Mouse (Mus musculus): ENCODE results near the gene BC030867. TPM values are rescaled to one million over a fixed set of nuclear protein-coding genes. Genes with fewer than 3 reads are reported as not detected.

Gene BC030867
- polyA plus RNA-seq, 1 experiment from 2014 or later, result 5.5 TPM

DNA sequence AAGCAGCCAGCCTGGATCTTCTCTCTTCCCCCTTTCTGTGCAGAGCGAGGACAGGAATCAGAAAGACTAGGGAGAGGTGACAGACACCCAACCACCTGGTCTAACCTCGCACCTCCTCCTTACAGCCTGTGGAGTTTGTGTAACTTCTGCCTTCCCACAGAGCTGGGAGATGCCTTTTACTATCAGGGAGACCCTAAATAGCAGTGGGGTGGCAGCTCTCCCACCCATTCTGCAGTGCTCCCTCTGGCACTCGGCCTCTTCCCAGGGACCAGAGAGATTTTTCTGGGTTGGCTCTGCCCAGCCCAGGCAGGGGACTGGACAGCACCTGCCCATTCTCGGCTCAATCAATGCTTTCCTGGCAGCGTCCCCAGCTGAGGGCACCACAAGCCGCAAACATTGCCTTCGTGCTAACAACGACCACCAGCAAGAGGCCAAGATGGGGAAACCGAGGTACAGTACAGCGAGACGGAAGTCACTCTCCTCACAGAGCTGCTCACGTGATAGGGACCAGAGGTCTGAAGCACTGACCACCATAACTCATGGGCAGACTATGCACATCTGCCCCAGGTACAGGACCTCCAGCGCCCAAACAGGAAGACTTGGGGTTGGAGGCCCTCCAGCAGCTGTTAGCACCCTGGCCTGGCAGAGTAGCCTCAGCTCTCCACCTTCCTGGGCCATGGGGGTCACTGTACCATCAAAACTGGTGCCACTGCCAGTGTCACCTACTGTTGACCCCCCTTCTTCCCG, 29.3 kb upstream of the BC030867 start:
- peak; percentile 34 for ATAC-seq
- Histone ChIP-seq H3K9me3 (ENCODE audit: control insufficient read depth, low read length) (no peaks in the 10 kb centered on the region), H3K36me3 (ENCODE audit: control insufficient read depth, insufficient read depth) (no peaks in the 10 kb centered on the region), H3K4me2 (ENCODE audit: low read length) (peak overlapping the region; percentile 54), H3K27me3 (replicated peaks; ENCODE audit: control insufficient read depth, insufficient read depth, low read length) (no peaks in the 10 kb centered on the region), H3K4me1 (replicated peaks; ENCODE audit: control insufficient read depth, insufficient read depth, low read length) (peaks cover 71% of the 10 kb centered on the region), H3K27ac (ENCODE audit: low read length) (peak overlapping the region; percentile 86), H3K9ac (replicated peaks; ENCODE audit: low read depth, low read length) (peak overlapping the region; percentile 46; the same call in 1 of the 2 replicates), H3K4me3 (replicated peaks; ENCODE audit: low read length) (peak overlapping the region; percentile 17; the same call in 1 of the 2 replicates)
- 49% methylated on average over 14 of the region's 14 CpGs for WGBS

GRCm38 (mm10) chr11:102219994-102220346, 28.7 kb upstream of the BC030867 start:
- H3K4me3 ChIP-seq (replicated peaks; ENCODE audit: low read length), result no peak overlapping the region
- no peak overlapping the region for H3K4me2 ChIP-seq (ENCODE audit: low read length)
- H3K9me3 ChIP-seq (ENCODE audit: control insufficient read depth, low read length), result no peaks in the 10 kb centered on the region
- 73% methylated on average over 4 of the region's 4 CpGs for WGBS
- H3K4me1 ChIP-seq (replicated peaks; ENCODE audit: control insufficient read depth, insufficient read depth, low read length), result peaks cover 71% of the 10 kb centered on the region
- no peaks in the 10 kb centered on the region for H3K27me3 ChIP-seq (replicated peaks; ENCODE audit: control insufficient read depth, insufficient read depth, low read length)
- H3K36me3 ChIP-seq (ENCODE audit: control insufficient read depth, insufficient read depth), result no peaks in the 10 kb centered on the region
- no peak for ATAC-seq
- H3K9ac ChIP-seq (replicated peaks; ENCODE audit: low read depth, low read length), result no peak overlapping the region
- no peak overlapping the region; the same call in 1 of the 2 replicates for H3K27ac ChIP-seq (ENCODE audit: low read length)

DNA sequence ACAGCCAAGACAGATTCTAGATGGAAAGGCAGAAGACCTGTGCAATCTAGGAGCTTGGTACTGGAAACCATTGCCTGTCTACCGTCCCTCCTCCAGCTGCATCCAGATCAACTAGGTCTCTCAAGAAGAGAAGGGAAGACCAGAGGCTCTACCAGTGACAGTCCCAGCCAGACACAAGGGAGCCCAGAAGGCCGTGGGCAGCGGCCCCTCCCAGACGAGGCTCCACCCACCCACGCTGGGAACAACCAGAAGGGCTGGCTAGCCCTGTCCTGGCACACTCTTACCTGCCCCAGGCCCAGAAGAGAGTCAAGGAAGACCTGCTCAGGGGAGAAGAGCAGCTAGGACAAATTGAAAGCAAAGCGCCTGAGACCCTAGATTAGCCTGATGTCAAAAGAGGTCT, 28.2 kb upstream of the BC030867 start:
- Histone ChIP-seq H3K4me1 (replicated peaks; ENCODE audit: control insufficient read depth, insufficient read depth, low read length) (peaks cover 73% of the 10 kb centered on the region), H3K4me2 (ENCODE audit: low read length) (no peak overlapping the region), H3K4me3 (replicated peaks; ENCODE audit: low read length) (no peak overlapping the region), H3K9ac (replicated peaks; ENCODE audit: low read depth, low read length) (no peak overlapping the region), H3K36me3 (ENCODE audit: control insufficient read depth, insufficient read depth) (no peaks in the 10 kb centered on the region), H3K27me3 (replicated peaks; ENCODE audit: control insufficient read depth, insufficient read depth, low read length) (no peaks in the 10 kb centered on the region), H3K9me3 (ENCODE audit: control insufficient read depth, low read length) (no peaks in the 10 kb centered on the region), H3K27ac (ENCODE audit: low read length) (no peak overlapping the region)
- 64% methylated on average over 6 of the region's 6 CpGs for WGBS
- ATAC-seq, result no peak

- H3K36me3 ChIP-seq (ENCODE audit: control insufficient read depth, insufficient read depth), result no peaks in the 10 kb centered on the region
- no peak overlapping the region for H3K27ac ChIP-seq (ENCODE audit: low read length)
- H3K9me3 ChIP-seq (ENCODE audit: control insufficient read depth, low read length), result no peaks in the 10 kb centered on the region
- no peak overlapping the region for H3K4me2 ChIP-seq (ENCODE audit: low read length)
- ATAC-seq, result no peak
- no peak overlapping the region for H3K9ac ChIP-seq (replicated peaks; ENCODE audit: low read depth, low read length)
- peaks cover 73% of the 10 kb centered on the region for H3K4me1 ChIP-seq (replicated peaks; ENCODE audit: control insufficient read depth, insufficient read depth, low read length)
- H3K4me3 ChIP-seq (replicated peaks; ENCODE audit: low read length), result no peak overlapping the region
- 87% methylated on average over 8 of the region's 8 CpGs for WGBS
- H3K27me3 ChIP-seq (replicated peaks; ENCODE audit: control insufficient read depth, insufficient read depth, low read length), result no peaks in the 10 kb centered on the region
Observed at GRCm38 (mm10) chr11:102221243-102221953, 27.3 kb upstream of the BC030867 start.

GRCm38 (mm10) chr11:102221954-102222351, 26.7 kb upstream of the BC030867 start:
- H3K4me3 ChIP-seq (replicated peaks; ENCODE audit: low read length), result no peak overlapping the region
- H3K9ac ChIP-seq (replicated peaks; ENCODE audit: low read depth, low read length), result no peak overlapping the region
- H3K9me3 ChIP-seq (ENCODE audit: control insufficient read depth, low read length), result no peaks in the 10 kb centered on the region
- no peak for ATAC-seq
- H3K36me3 ChIP-seq (ENCODE audit: control insufficient read depth, insufficient read depth), result no peaks in the 10 kb centered on the region
- no peak overlapping the region for H3K27ac ChIP-seq (ENCODE audit: low read length)
- WGBS, result 79% methylated on average over 8 of the region's 8 CpGs
- H3K4me1 ChIP-seq (replicated peaks; ENCODE audit: control insufficient read depth, insufficient read depth, low read length), result peaks cover 73% of the 10 kb centered on the region
- H3K27me3 ChIP-seq (replicated peaks; ENCODE audit: control insufficient read depth, insufficient read depth, low read length), result no peaks in the 10 kb centered on the region
- H3K4me2 ChIP-seq (ENCODE audit: low read length), result no peak overlapping the region

DNA sequence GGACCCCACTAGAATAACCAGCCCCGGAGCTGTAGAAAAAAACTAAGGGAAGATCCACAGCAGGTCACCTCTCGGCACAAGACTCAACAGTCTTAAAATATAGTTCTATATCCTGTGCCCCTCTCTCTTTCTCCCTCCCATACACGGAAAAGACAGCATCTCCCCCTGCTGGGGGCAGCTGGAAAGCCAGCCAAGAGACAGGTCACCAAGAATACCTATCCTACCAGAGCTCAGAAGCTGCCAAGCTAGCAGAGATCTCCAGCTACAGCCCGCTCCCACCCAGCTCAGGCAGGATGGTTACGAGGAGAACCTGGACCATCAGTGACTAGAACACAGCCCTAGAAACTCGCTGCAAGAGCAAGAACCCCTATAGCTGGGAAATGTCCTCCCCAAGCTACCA, 25.5 kb upstream of the BC030867 start:
- H3K27ac ChIP-seq (ENCODE audit: low read length), result no peak overlapping the region
- no peaks in the 10 kb centered on the region for H3K27me3 ChIP-seq (replicated peaks; ENCODE audit: control insufficient read depth, insufficient read depth, low read length)
- H3K4me1 ChIP-seq (replicated peaks; ENCODE audit: control insufficient read depth, insufficient read depth, low read length), result peaks cover 73% of the 10 kb centered on the region
- no peaks in the 10 kb centered on the region for H3K36me3 ChIP-seq (ENCODE audit: control insufficient read depth, insufficient read depth)
- ATAC-seq, result no peak
- 47% methylated on average over 6 of the region's 6 CpGs for WGBS
- no peaks in the 10 kb centered on the region for H3K9me3 ChIP-seq (ENCODE audit: control insufficient read depth, low read length)
- no peak overlapping the region for H3K9ac ChIP-seq (replicated peaks; ENCODE audit: low read depth, low read length)
- no peak overlapping the region for H3K4me2 ChIP-seq (ENCODE audit: low read length)
- H3K4me3 ChIP-seq (replicated peaks; ENCODE audit: low read length), result no peak overlapping the region

- Histone ChIP-seq H3K27ac (ENCODE audit: low read length) (no peak overlapping the region), H3K4me2 (ENCODE audit: low read length) (peak overlapping the region; percentile 32), H3K4me3 (replicated peaks; ENCODE audit: low read length) (no peak overlapping the region), H3K4me1 (replicated peaks; ENCODE audit: control insufficient read depth, insufficient read depth, low read length) (peaks cover 70% of the 10 kb centered on the region), H3K9me3 (ENCODE audit: control insufficient read depth, low read length) (no peaks in the 10 kb centered on the region), H3K36me3 (ENCODE audit: control insufficient read depth, insufficient read depth) (no peaks in the 10 kb centered on the region), H3K9ac (replicated peaks; ENCODE audit: low read depth, low read length) (0 out of 2 replicates have a peak overlapping the region, but pooled peaks have one; percentile 35), H3K27me3 (replicated peaks; ENCODE audit: control insufficient read depth, insufficient read depth, low read length) (no peaks in the 10 kb centered on the region)
- 13% methylated on average over 22 of the region's 22 CpGs for WGBS
- ATAC-seq, result no peak
Observed at GRCm38 (mm10) chr11:102224686-102225085, 24.0 kb upstream of the BC030867 start.

DNA sequence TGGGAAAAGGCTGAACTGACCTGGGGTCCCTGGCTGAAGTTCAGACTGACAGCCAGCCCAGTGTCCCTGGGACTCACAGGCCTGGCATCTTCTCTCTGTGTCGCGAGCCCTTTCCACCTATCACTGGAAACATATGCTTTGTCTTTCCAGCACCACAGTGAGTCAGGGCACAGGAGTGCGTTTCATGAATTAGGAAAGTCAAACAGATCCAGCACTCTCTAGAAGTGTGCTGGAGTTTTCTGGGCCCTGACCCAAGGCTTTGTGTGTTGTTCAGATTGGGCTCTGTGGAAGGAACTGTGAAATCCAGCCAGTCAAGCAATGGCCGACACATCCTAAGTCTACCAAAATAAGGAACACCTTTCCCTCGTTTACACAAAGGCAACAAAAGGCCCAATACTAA, 23.5 kb upstream of the BC030867 start:
- Histone ChIP-seq H3K9ac (replicated peaks; ENCODE audit: low read depth, low read length) (no peak overlapping the region), H3K4me3 (replicated peaks; ENCODE audit: low read length) (no peak overlapping the region), H3K4me1 (replicated peaks; ENCODE audit: control insufficient read depth, insufficient read depth, low read length) (peaks cover 65% of the 10 kb centered on the region), H3K27ac (ENCODE audit: low read length) (no peak overlapping the region), H3K27me3 (replicated peaks; ENCODE audit: control insufficient read depth, insufficient read depth, low read length) (no peaks in the 10 kb centered on the region), H3K9me3 (ENCODE audit: control insufficient read depth, low read length) (no peaks in the 10 kb centered on the region), H3K36me3 (ENCODE audit: control insufficient read depth, insufficient read depth) (no peaks in the 10 kb centered on the region), H3K4me2 (ENCODE audit: low read length) (no peak overlapping the region; the same call in 1 of the 2 replicates)
- no peak for ATAC-seq
- 57% methylated on average over 5 of the region's 5 CpGs for WGBS

DNA sequence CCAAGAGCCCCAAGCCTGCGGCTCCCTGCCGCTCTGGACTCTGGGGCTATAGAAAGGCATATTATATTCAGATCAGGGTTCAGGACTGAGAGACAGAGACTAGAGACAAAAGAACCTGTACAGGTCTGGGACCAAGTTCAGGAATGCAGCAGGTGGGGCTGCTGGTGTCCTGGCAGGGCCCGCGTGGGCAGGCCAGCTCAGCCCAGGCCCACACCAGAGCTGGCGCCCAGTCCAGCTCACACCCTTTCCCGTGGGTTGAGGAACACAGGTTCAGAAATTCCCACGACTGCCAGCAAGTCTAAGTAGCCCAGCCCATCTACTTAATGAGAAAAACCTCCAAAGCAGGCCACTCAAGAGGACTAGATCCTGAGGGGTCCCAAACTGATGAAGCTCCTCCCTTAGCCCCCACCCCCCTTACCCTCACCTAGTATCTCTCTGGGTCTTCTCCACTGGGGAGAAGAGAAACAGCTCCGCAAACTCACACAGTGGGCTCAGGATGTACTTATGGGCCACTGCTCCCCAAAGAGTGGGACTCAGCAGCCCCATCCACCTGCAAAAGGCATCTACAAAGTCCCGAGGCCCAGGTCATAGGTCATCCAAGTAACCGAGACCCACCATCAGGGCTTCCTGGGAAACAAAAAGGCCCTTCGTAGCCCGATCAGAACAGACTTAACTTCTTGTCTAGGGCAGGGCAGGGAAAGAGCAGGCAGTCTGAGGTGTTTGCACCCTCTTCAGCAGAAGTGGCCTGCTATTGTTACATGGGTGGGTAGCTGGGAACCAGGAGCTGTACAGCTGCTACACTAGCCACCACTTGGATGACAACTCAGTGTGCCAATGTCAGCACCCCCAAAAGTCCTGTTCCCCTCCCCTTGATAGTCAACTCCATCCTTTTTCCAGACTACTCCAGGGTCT, 22.4 kb upstream of the BC030867 start:
- H3K27me3 ChIP-seq (replicated peaks; ENCODE audit: control insufficient read depth, insufficient read depth, low read length), result no peaks in the 10 kb centered on the region
- H3K4me1 ChIP-seq (replicated peaks; ENCODE audit: control insufficient read depth, insufficient read depth, low read length), result peaks cover 65% of the 10 kb centered on the region
- peak overlapping the region; percentile 93 for H3K27ac ChIP-seq (ENCODE audit: low read length)
- H3K9ac ChIP-seq (replicated peaks; ENCODE audit: low read depth, low read length), result peak overlapping the region; percentile 85
- no peaks in the 10 kb centered on the region for H3K36me3 ChIP-seq (ENCODE audit: control insufficient read depth, insufficient read depth)
- 61% methylated on average over 12 of the region's 12 CpGs for WGBS
- H3K4me3 ChIP-seq (replicated peaks; ENCODE audit: low read length), result peak overlapping the region; percentile 62
- no peaks in the 10 kb centered on the region for H3K9me3 ChIP-seq (ENCODE audit: control insufficient read depth, low read length)
- peak overlapping the region; percentile 83 for H3K4me2 ChIP-seq (ENCODE audit: low read length)
- ATAC-seq, result no peak

Data from forebrain, embryonic 16.5 days (tissue).